Mouse (Mus musculus): ENCODE measurements around the gene Gm6710.
"Not testable (repeated sequence)": the region's sequence is repeated elsewhere in the genome, so short reads cannot be mapped to it uniquely, and the experiment has no call there.

Gene Gm6710

DNA sequence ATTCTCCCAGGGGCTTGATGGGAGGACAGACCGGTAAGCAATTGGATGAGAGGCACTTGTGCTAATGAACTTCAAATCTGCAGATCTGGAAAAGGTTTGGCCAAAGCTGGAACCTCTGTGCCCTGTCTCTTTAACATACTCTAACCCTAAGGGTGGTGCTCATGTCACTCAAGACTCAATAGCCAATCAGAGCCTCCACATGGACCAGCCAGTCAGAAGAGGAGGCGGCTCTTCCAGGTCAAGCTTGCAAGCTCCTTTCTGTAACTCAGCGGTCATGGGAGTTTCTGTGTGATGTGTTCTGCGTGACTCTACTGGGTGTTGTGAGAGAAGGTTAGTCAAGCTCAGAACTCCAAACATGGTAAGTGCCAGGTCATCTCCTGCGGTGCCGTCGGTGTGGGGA, at the start of gene Gm6710:
Gene Gm6710, plus strand, starts transcription at position 196 of the 400 bp plus-strand sequence.
- not testable (repeated sequence) for DNase-seq (ENCODE audit: low read depth, low spot score)
